Mouse (Mus musculus) C2C12 (cell line): ENCODE results near the gene Plod3. TPM values are rescaled to one million over a fixed set of nuclear protein-coding genes. Genes with fewer than 3 reads are reported as not detected.
"Not testable (repeated sequence)": the region's sequence is repeated elsewhere in the genome, so short reads cannot be mapped to it uniquely, and the experiment has no call there.

Source experiments
- H3K27me3 ChIP-seq: one replicate; pipeline ENCODE4 v1.6.1; 2011; ENCODE audit not compliant: control insufficient read depth, insufficient read depth, insufficient read length
- H3K36me3 ChIP-seq: one replicate; pipeline ENCODE4 v1.6.1; 2011; ENCODE audit not compliant: control insufficient read depth, insufficient read depth
- H3K4me3 ChIP-seq: one replicate; pipeline ENCODE4 v1.5.1; 2011; ENCODE audit warnings: mild to moderate bottlenecking, control low read depth; ENCODE audit not compliant: poor library complexity, insufficient read depth, severe bottlenecking
- H3K79me2 ChIP-seq: one replicate; pipeline ENCODE4 v1.6.1; 2011; ENCODE audit not compliant: control insufficient read depth, insufficient read depth
- H3K79me3 ChIP-seq: one replicate; pipeline ENCODE4 v1.6.1; 2011; ENCODE audit warnings: low read depth, control low read depth
- H3ac ChIP-seq: one replicate; pipeline ENCODE3; 2011; ENCODE audit warnings: low read depth; ENCODE audit not compliant: control insufficient read depth, insufficient read length
- CEBPB ChIP-seq: IDR thresholded peaks from one replicate; pipeline ENCODE4 v1.6.1; 2011; ENCODE audit warnings: low read depth, mild to moderate bottlenecking, control low read depth, moderate library complexity
- CTCF ChIP-seq: IDR thresholded peaks from one replicate; pipeline ENCODE4 v1.5.1; 2011; ENCODE audit not compliant: control insufficient read depth, insufficient read depth, insufficient read length
- FOSL1 ChIP-seq: IDR thresholded peaks from one replicate; pipeline ENCODE4 v1.8.0; 2011; ENCODE audit warnings: mild to moderate bottlenecking, low read length; ENCODE audit not compliant: poor library complexity, insufficient read depth, severe bottlenecking
- MAX ChIP-seq: IDR thresholded peaks from one replicate; pipeline ENCODE4 v1.6.1; 2011; ENCODE audit warnings: mild to moderate bottlenecking, control low read depth
- MYOD1 ChIP-seq: IDR thresholded peaks from one replicate; pipeline ENCODE4 v1.6.1; 2011; ENCODE audit warnings: low read depth; ENCODE audit not compliant: control insufficient read depth, insufficient read length
- MYOG ChIP-seq: IDR thresholded peaks from one replicate; pipeline ENCODE4 v1.6.1; 2011; ENCODE audit not compliant: control insufficient read depth, insufficient read length; ENCODE audit errors: extremely low read depth
- USF1 ChIP-seq: IDR thresholded peaks from one replicate; pipeline ENCODE4 v1.6.1; 2011; ENCODE audit warnings: low read depth, mild to moderate bottlenecking, control low read depth, moderate library complexity
- polyA plus RNA-seq: library from polyadenylated mRNA; unstranded; fragments of >200 nt; fragmentation: generic; extraction: Trizol; gene quantifications from one replicate; pipeline ENCODE4 v1.2.1, GENCODE M21; 2012; ENCODE audit warnings: missing spikeins

The Plod3 gene
- polyA plus RNA-seq, 1 experiment, result 140 TPM

DNA sequence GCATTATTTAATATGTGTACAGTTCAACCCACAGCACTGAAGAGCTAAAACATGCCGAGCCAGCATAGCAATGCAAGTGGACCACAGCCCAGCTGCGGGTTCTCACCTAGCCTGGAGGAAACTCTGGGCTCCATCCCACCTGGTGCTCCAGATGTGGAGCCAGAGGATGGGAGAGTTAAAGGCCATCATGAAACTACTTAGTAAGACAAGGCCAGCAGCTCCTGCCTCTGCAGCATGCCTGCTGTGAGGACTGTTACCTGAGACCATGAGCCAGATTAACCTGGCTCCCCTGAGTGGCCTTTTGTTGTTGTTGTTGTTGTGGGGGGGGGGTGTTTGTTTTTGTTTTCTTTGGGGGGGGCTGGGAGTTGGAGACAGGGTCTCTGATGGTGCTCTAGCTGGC, 43.4 kb upstream of the Plod3 start:
- Histone ChIP-seq H3ac (no peak overlapping the region), H3K79me2 (no peaks in the 10 kb centered on the region), H3K4me3 (no peak overlapping the region), H3K79me3 (no peaks in the 10 kb centered on the region), H3K27me3 (no peaks in the 10 kb centered on the region), H3K36me3 (no peaks in the 10 kb centered on the region)
- TF ChIP-seq FOSL1 (no peak), CEBPB (no peak), MYOG (no peak), MYOD1 (no peak), CTCF (no peak), MAX (no peak), USF1 (no peak)

DNA sequence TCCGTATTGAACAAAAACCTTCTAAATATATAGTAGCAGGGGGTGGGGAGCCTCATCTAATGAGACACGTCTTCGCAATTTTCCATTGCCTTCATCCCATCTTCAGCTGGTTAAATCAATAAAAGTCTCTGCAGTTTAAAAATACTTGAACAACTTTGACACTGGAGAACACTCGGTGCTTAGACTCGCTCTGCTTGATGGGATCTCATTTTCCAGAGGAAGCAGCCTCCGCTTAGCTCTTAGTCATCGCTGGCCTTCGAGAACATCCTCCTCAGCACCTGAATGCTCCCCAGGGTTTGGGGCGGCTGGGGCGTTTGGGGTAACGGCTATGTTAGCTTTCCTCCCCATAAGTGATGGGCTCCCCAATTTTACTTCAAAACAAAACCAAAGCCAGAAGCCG, 41.7 kb upstream of the Plod3 start:
- Histone ChIP-seq H3K79me2 (no peaks in the 10 kb centered on the region), H3ac (no peak overlapping the region), H3K79me3 (no peaks in the 10 kb centered on the region), H3K4me3 (no peak overlapping the region), H3K36me3 (no peaks in the 10 kb centered on the region), H3K27me3 (no peaks in the 10 kb centered on the region)
- no peak for TF ChIP-seq CTCF
- TF ChIP-seq FOSL1, result no peak
- TF ChIP-seq MYOG, result no peak
- no peak for TF ChIP-seq USF1
- no peak for TF ChIP-seq MAX
- TF ChIP-seq CEBPB, result no peak
- TF ChIP-seq MYOD1, result no peak

DNA sequence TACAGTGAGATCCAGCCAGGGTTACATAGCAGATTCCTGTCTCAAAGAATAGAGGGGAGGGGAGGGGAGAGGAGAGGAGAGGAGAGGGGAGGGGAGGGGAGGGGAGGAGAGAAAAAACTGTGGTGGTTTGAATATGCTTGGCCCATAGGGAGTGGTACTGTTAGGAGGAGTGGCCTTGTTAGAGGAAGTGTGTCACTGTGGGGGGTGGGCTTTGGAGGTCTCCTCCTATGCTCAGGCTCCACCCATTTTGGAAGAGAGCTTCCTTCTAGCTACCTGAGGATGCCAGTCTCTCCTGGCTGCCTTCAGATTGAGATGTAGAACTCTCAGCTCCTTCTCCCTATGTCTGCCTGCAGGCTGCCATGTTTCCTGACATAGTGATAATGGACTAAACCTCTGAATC, 38.9 kb upstream of the Plod3 start:
- no peak for TF ChIP-seq MYOD1
- no peak for TF ChIP-seq USF1
- no peak for TF ChIP-seq FOSL1
- TF ChIP-seq CEBPB, result no peak
- TF ChIP-seq MAX, result no peak
- no peak for TF ChIP-seq MYOG
- no peak for TF ChIP-seq CTCF
- no peaks in the 10 kb centered on the region for H3K36me3 ChIP-seq
- H3K79me2 ChIP-seq, result no peaks in the 10 kb centered on the region
- no peak overlapping the region for H3K4me3 ChIP-seq
- no peak overlapping the region for H3ac ChIP-seq
- no peaks in the 10 kb centered on the region for H3K79me3 ChIP-seq
- H3K27me3 ChIP-seq, result no peaks in the 10 kb centered on the region

DNA sequence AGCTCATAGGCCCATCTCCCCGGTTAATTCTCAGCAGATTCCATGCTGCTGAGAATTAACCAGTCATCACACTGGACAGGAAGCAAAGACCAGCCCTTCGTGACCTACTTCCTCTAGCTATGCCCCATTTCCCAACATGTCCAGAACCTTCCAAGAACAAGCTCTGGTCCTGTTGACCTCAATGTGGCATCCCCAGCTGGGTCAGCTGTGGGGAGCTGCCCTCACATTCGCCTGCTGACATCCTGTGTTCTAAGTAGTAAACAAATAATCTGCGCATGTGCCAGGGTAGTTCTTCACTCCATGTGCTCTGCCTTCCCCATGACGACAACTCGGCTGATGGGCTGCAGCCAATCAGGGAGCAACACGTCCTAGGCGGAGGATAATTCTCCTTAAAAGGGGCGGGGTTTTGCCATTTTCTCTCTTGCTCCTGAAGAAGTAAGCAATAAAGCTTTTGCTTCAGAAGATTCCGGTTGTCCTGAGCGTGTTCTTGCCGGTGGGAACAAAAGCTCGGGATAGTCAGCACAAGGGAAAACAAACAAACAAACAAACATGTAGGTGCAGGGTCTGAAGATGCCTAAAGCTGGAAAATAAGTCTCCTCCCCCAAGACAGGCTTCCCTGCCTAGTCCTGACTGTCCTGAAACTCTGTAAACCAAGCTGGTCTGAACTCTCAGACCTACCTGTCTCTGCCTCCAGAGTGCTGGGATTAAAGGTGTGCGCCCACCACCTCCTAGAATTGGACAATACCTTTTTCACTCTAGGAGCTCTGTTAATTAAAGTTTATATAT, 37.1 kb upstream of the Plod3 start:
- H3K27me3 ChIP-seq, result not testable (repeated sequence)
- peaks cover 17% of the 10 kb centered on the region for H3K79me2 ChIP-seq
- peaks cover 13% of the 10 kb centered on the region for H3K79me3 ChIP-seq

DNA sequence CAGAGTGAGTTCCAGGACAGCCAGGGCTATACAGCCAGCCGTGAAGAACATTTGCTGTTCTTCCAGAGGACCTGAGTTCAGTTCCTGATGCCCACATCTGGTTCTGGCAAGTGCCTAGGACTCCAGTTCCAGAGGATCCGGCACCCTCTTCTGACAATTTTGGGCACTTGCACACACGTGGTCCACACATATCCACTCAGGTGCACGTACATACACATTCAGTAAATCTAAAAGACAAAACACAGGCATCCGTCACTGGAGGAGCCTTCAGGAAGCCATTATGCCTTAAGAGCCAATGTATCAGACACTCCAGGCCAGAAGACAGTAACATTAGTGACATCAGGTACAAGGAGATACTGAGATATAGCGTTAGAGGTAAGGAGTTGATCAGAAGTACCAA, 36.3 kb upstream of the Plod3 start:
- no peak overlapping the region for H3K4me3 ChIP-seq
- TF ChIP-seq MYOG (no peak), FOSL1 (no peak), CTCF (no peak), CEBPB (no peak), MAX (no peak), USF1 (no peak), MYOD1 (no peak)
- H3K27me3 ChIP-seq, result no peaks in the 10 kb centered on the region
- no peak overlapping the region for H3ac ChIP-seq
- peaks cover 16% of the 10 kb centered on the region for H3K79me3 ChIP-seq
- peaks cover 4% of the 10 kb centered on the region for H3K36me3 ChIP-seq
- peaks cover 25% of the 10 kb centered on the region for H3K79me2 ChIP-seq

More for the DNA sequence above, 37.1 kb upstream of the Plod3 start:
- H3K36me3 ChIP-seq, H3K4me3 ChIP-seq, H3ac ChIP-seq: not testable (repeated sequence)

DNA sequence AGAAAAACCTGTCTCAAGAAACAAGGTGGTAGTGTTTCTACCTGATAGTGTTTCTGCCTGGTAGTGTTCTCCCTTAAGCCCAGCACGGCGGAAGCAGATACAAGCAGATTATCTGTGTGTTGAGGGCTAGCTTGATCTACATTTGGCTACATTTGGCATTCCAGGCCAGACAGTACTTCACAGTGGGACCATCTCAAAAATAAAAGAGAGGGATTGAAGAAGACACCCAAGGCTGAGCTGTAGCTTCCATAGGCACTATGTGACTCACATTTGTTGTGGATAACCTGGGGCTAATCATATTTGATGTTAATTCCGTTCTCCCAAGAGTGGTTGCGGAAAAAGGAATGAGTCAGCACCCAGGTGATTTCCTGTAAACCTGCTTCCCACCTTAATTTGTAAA, 34.7 kb upstream of the Plod3 start:
- Histone ChIP-seq H3K36me3 (peaks cover 9% of the 10 kb centered on the region), H3ac (no peak overlapping the region), H3K79me2 (peaks cover 41% of the 10 kb centered on the region), H3K4me3 (no peak overlapping the region), H3K79me3 (peaks cover 22% of the 10 kb centered on the region), H3K27me3 (no peaks in the 10 kb centered on the region)
- TF ChIP-seq FOSL1, result no peak
- no peak for TF ChIP-seq CTCF
- no peak for TF ChIP-seq MAX
- no peak for TF ChIP-seq MYOD1
- no peak for TF ChIP-seq MYOG
